In the genomic region with DNA sequence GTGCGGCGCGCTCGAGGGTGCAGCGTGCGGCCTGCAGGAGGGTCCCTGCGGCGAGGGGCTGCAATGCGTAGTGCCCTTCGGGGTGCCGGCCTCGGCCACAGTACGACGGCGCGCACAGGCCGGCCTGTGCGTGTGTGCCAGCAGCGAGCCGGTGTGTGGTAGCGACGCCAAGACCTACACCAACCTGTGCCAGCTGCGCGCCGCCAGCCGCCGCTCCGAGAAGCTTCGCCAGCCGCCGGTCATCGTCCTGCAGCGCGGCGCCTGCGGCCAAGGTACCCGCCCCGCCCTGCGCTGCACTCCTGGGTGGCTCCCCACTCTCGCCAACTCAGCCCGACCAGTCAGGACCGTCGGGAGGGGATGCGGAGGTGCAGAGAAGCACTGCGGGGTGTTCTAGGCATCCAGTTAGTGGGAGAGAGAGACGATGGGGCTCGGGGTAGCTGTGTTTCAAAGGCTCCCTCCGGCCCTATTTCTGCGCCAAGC, we compare ENCODE assay signal across 8 mouse cellular contexts. TPM values are rescaled to one million over a fixed set of nuclear protein-coding genes. Genes with fewer than 3 reads are reported as not detected.
DNase-seq lines count a peak whose midpoint lies in the region; ATAC-seq lines count a peak whose summit lies in the region.

No protein-coding gene starts in this region.

- H3K9me3 ChIP-seq in erythroblast, embryonic 14.5 days (ENCODE audit: control insufficient read depth, low read length), result no peaks in the 10 kb centered on the region; the same call in 1 of the 2 replicates
- H3K9me3 ChIP-seq in heart, embryonic 11.5 days (replicated peaks; ENCODE audit: control insufficient read depth, low read length), result peaks cover 4% of the 10 kb centered on the region
- H3K9me3 ChIP-seq in kidney, embryonic 15.5 days (replicated peaks), result no peaks in the 10 kb centered on the region

- peak overlapping the region; percentile 66 for H3K9ac ChIP-seq in heart, embryonic 11.5 days (ENCODE audit: low read depth, low read length)
- peak overlapping the region; percentile 26; the same call in 1 of the 2 replicates for H3K9ac ChIP-seq in kidney, embryonic 15.5 days

- no peak for ATAC-seq in erythroblast, adult 5-6 weeks (replicated peaks; ENCODE audit: low FRiP score, poor library complexity, severe bottlenecking)
- ATAC-seq in heart, embryonic 11.5 days (replicated peaks; ENCODE audit: insufficient number of reproducible peaks, low FRiP score, low TSS enrichment), result peak; percentile 28; the same call in 1 of the 2 replicates
- peak; percentile 58 for ATAC-seq in kidney, embryonic 15.5 days (replicated peaks; ENCODE audit: low FRiP score)

- H3K4me2 ChIP-seq in heart, embryonic 11.5 days, result peak overlapping the region; percentile 92
- peak overlapping the region; percentile 86 for H3K4me2 ChIP-seq in kidney, embryonic 15.5 days

- DNase-seq in embryo, embryonic 9.5 days (ENCODE audit: extremely low spot score), result peak; percentile 12
- peak; percentile 20 for DNase-seq in lung, postnatal 25 days (ENCODE audit: low spot score)
- no peak for DNase-seq in layer of hippocampus, adult 11-12 months (ENCODE audit: low spot score)
- no peak for DNase-seq in layer of hippocampus, postnatal 25 days (ENCODE audit: extremely low spot score in 1 of 2, low spot score in 1 of 2)

- WGBS in heart, embryonic 11.5 days (ENCODE audit: insufficient replicate concordance), result under 1% methylated on average over 49 of the region's 49 CpGs
- under 1% methylated on average over 48 of the region's 49 CpGs for WGBS in kidney, embryonic 15.5 days

- peaks cover 63% of the 10 kb centered on the region for H3K27me3 ChIP-seq in erythroblast, embryonic 14.5 days (ENCODE audit: control insufficient read depth)
- H3K27me3 ChIP-seq in heart, embryonic 11.5 days (ENCODE audit: control insufficient read depth, insufficient read depth, low read length), result peaks cover 51% of the 10 kb centered on the region
- H3K27me3 ChIP-seq in kidney, embryonic 15.5 days, result peaks cover 78% of the 10 kb centered on the region

- H3K4me3 ChIP-seq in erythroblast, embryonic 14.5 days (replicated peaks), result peak overlapping the region; percentile 24
- peak overlapping the region; percentile 55 for H3K4me3 ChIP-seq in heart, embryonic 11.5 days (ENCODE audit: low read depth, low read length)
- peak overlapping the region; percentile 51 for H3K4me3 ChIP-seq in kidney, embryonic 15.5 days (replicated peaks)

- no peak overlapping the region for H3K27ac ChIP-seq in heart, embryonic 11.5 days (ENCODE audit: low read depth, low read length)
- no peak overlapping the region for H3K27ac ChIP-seq in kidney, embryonic 15.5 days

- no peaks in the 10 kb centered on the region for H3K4me1 ChIP-seq in erythroblast, embryonic 14.5 days (ENCODE audit: control insufficient read depth)
- H3K4me1 ChIP-seq in heart, embryonic 11.5 days (ENCODE audit: control insufficient read depth, insufficient read depth, low read length), result peaks cover 18% of the 10 kb centered on the region
- peaks cover 31% of the 10 kb centered on the region for H3K4me1 ChIP-seq in kidney, embryonic 15.5 days

- H3K36me3 ChIP-seq in erythroblast, embryonic 14.5 days (ENCODE audit: control insufficient read depth), result no peaks in the 10 kb centered on the region
- no peaks in the 10 kb centered on the region for H3K36me3 ChIP-seq in heart, embryonic 11.5 days (ENCODE audit: control insufficient read depth, insufficient read depth, low read length)
- H3K36me3 ChIP-seq in kidney, embryonic 15.5 days, result no peaks in the 10 kb centered on the region

RNA-seq across cellular contexts. Expression of a gene that starts 0.6 kb away (rescaled TPM):
- polyA plus RNA-seq in erythroblast, embryonic 14.5 days (2012), result not detected in 2 replicates
- not detected in 2 replicates for total RNA-seq in erythroblast, adult 5-6 weeks (2015; ENCODE audit: low replicate concordance)
- total RNA-seq in erythroblast, adult 5-6 weeks (2017; ENCODE audit: low replicate concordance), result not detected in 2 replicates
- 38.7 TPM in 2 replicates for polyA plus RNA-seq in heart, embryonic 11.5 days (2014; fragmentation: Nextera tagmentation; extraction: Ambion mirVana)
- polyA plus RNA-seq in kidney, embryonic 15.5 days (2015; fragmentation: Nextera tagmentation; extraction: Ambion mirVana), result 13.4 and 14.3 TPM in 2 replicates
- total RNA-seq in layer of hippocampus, postnatal 25 days (2021), result 100 to 1,000 TPM; 214 to 291 TPM

Comparison
In these comparisons a context has a peak if more than half of its experiments do, and no peak if none do; other contexts are left out.
1. DNase-seq: peak in embryo, embryonic 9.5 days (single experiment) and lung, postnatal 25 days (single experiment); none in layer of hippocampus, adult 11-12 months (single experiment) and layer of hippocampus, postnatal 25 days (0 of 2).
2. RNA of a gene that starts 0.6 kb away (polyA plus RNA-seq): 38.7 TPM in heart, embryonic 11.5 days and 13.4 to 14.3 TPM in kidney, embryonic 15.5 days; not detected in erythroblast, embryonic 14.5 days; every median in the first group is over 10 times any median in the second.
3. Peak in every context shown above with its lines, with median percentiles within 50 percentile points of each other: H3K4me3 ChIP-seq.